Mouse (Mus musculus): Measurements from ENCODE around the gene Slc22a12.

- no peak for TF ChIP-seq POLR2A (IDR thresholded peaks at IDR 0.05; ENCODE audit: borderline replicate concordance, extremely low read depth, low read depth, low read length)
- TF ChIP-seq CTCF (IDR thresholded peaks at IDR 0.05; ENCODE audit: insufficient read depth, low read length): no peak
Observed at GRCm38 (mm10) chr19:6539592-6539991, 3.2 kb downstream of the Slc22a12 start.

All from lung, adult 2 months (tissue).